Mouse (Mus musculus) midbrain, embryonic 15.5 days (tissue): ENCODE measurements around the gene Eef1akmt2. TPM values are rescaled to one million over a fixed set of nuclear protein-coding genes. Genes with fewer than 3 reads are reported as not detected.

Experiments used
- ATAC-seq: fragments of 200-750 bp; cut with Nextera tagmentation; replicated peaks from 2 replicates; pipeline ENCODE4 v1.8.0; 2017; ENCODE audit warnings: moderate TSS enrichment
- H3K27ac ChIP-seq: fragments of 300-500 bp; sonication (generic); 2 replicates; pipeline ENCODE4 v1.5.1; 2015; ENCODE audit warnings: mild to moderate bottlenecking, inconsistent platforms
- H3K27me3 ChIP-seq: fragments of 300-500 bp; sonication (generic); replicated peaks from 2 replicates; pipeline ENCODE4 v1.6.1; 2015; ENCODE audit warnings: inconsistent platforms
- H3K36me3 ChIP-seq: fragments of 300-500 bp; sonication (generic); replicated peaks from 2 replicates; pipeline ENCODE4 v1.6.1; 2015; ENCODE audit warnings: inconsistent platforms
- H3K4me1 ChIP-seq: fragments of 300-500 bp; sonication (generic); 2 replicates; pipeline ENCODE4 v1.6.1; 2015; ENCODE audit warnings: inconsistent platforms
- H3K4me2 ChIP-seq: fragments of 300-500 bp; sonication (generic); 2 replicates; pipeline ENCODE4 v1.6.1; 2015; ENCODE audit warnings: inconsistent platforms, mild to moderate bottlenecking, moderate library complexity
- H3K4me3 ChIP-seq: fragments of 300-500 bp; sonication (generic); 2 replicates; pipeline ENCODE4 v1.5.1; 2015; ENCODE audit warnings: mild to moderate bottlenecking, inconsistent platforms
- H3K9ac ChIP-seq: fragments of 300-500 bp; sonication (generic); 2 replicates; pipeline ENCODE4 v1.6.1; 2015; ENCODE audit warnings: mild to moderate bottlenecking, inconsistent platforms
- H3K9me3 ChIP-seq: fragments of 300-500 bp; sonication (generic); 2 replicates; pipeline ENCODE4 v1.6.1; 2016; ENCODE audit warnings: inconsistent platforms
- whole genome bisulfite sequencing: fragments of 180-500 bp; shearing (Covaris S2); methylation state at CpG from one replicate; pipeline ENCODE4 v1.1.7; 2015; ENCODE audit warnings: mixed read lengths; 5-methylcytosine and 5-hydroxymethylcytosine counted together
- polyA plus RNA-seq: library from polyadenylated mRNA; unstranded; fragments of >200 nt; fragmentation: Nextera tagmentation; extraction: Ambion mirVana; gene quantifications from 2 replicates; pipeline ENCODE4 v1.2.1, GENCODE M21; 2015

The Eef1akmt2 gene
- 83.9 and 88.1 TPM in 2 replicates for polyA plus RNA-seq

- H3K4me1 ChIP-seq, result peaks cover 10% of the 10 kb centered on the region
- H3K4me2 ChIP-seq, result peak within 1 kb of the TSS; percentile 50
- H3K27ac ChIP-seq, result peak within 1 kb of the TSS; percentile 98
- WGBS, result under 1% methylated on average over 37 of the region's 37 CpGs
- H3K4me3 ChIP-seq, result peak within 1 kb of the TSS; percentile 76
- H3K9me3 ChIP-seq, result no peaks in the 10 kb centered on the region
- no peaks in the 10 kb centered on the region for H3K27me3 ChIP-seq
- peak within 1 kb of the TSS; percentile 93 for H3K9ac ChIP-seq
- ATAC-seq, result peak; percentile 97
- H3K36me3 ChIP-seq, result peaks cover 19% of the 10 kb centered on the region; the same call in 1 of the 2 replicates
Measured at GRCm38 (mm10) chr7:132852173-132852844, at the start of gene Eef1akmt2. Gene Eef1akmt2 (minus strand): TSS chr7:132852673.

GRCm38 (mm10) chr7:132900826-132901531 is 48.5 kb upstream of the Eef1akmt2 start:
- Histone ChIP-seq H3K27ac (no peak overlapping the region), H3K4me1 (no peaks in the 10 kb centered on the region), H3K27me3 (no peaks in the 10 kb centered on the region), H3K36me3 (no peaks in the 10 kb centered on the region), H3K9me3 (no peaks in the 10 kb centered on the region), H3K4me2 (no peak overlapping the region), H3K4me3 (no peak overlapping the region), H3K9ac (no peak overlapping the region)
- no peak for ATAC-seq
- 59% methylated on average over 2 of the region's 2 CpGs for WGBS

GRCm38 (mm10) chr7:132898234-132898633 is 45.8 kb upstream of the Eef1akmt2 start:
- 93% methylated on average over 2 of the region's 2 CpGs for WGBS
- no peaks in the 10 kb centered on the region for H3K9me3 ChIP-seq
- H3K4me3 ChIP-seq, result no peak overlapping the region
- H3K4me1 ChIP-seq, result no peaks in the 10 kb centered on the region
- H3K4me2 ChIP-seq, result no peak overlapping the region
- H3K36me3 ChIP-seq, result no peaks in the 10 kb centered on the region
- H3K9ac ChIP-seq, result no peak overlapping the region
- ATAC-seq, result no peak
- H3K27me3 ChIP-seq, result no peaks in the 10 kb centered on the region
- no peak overlapping the region for H3K27ac ChIP-seq

- Histone ChIP-seq H3K4me3 (no peak overlapping the region), H3K36me3 (no peaks in the 10 kb centered on the region), H3K27me3 (no peaks in the 10 kb centered on the region), H3K9me3 (no peaks in the 10 kb centered on the region), H3K4me2 (no peak overlapping the region), H3K4me1 (no peaks in the 10 kb centered on the region), H3K27ac (no peak overlapping the region), H3K9ac (no peak overlapping the region)
- no peak for ATAC-seq
- WGBS, result 82% methylated on average over 10 of the region's 10 CpGs
Measured at GRCm38 (mm10) chr7:132897258-132897657, 44.8 kb upstream of the Eef1akmt2 start.

- Histone ChIP-seq H3K4me3 (no peak overlapping the region), H3K9me3 (no peaks in the 10 kb centered on the region)
- 89% methylated on average over 9 of the region's 9 CpGs for whole genome bisulfite sequencing
Measured at GRCm38 (mm10) chr7:132896206-132896815, 43.8 kb upstream of the Eef1akmt2 start.

GRCm38 (mm10) chr7:132894841-132895555 is 42.5 kb upstream of the Eef1akmt2 start:
- 79% methylated on average over 7 of the region's 7 CpGs for WGBS
- ATAC-seq, result no peak
- Histone ChIP-seq H3K36me3 (no peaks in the 10 kb centered on the region), H3K4me2 (no peak overlapping the region), H3K4me3 (no peak overlapping the region), H3K4me1 (no peaks in the 10 kb centered on the region), H3K27me3 (no peaks in the 10 kb centered on the region), H3K9ac (no peak overlapping the region), H3K9me3 (no peaks in the 10 kb centered on the region), H3K27ac (no peak overlapping the region)

More at GRCm38 (mm10) chr7:132896206-132896815, 43.8 kb upstream of the Eef1akmt2 start:
- Histone ChIP-seq H3K9ac (no peak overlapping the region), H3K27me3 (no peaks in the 10 kb centered on the region), H3K4me2 (no peak overlapping the region), H3K27ac (no peak overlapping the region), H3K36me3 (no peaks in the 10 kb centered on the region), H3K4me1 (no peaks in the 10 kb centered on the region)
- ATAC-seq, result no peak

GRCm38 (mm10) chr7:132893336-132893735 is 40.9 kb upstream of the Eef1akmt2 start:
- H3K4me2 ChIP-seq, result no peak overlapping the region
- no peak overlapping the region for H3K9ac ChIP-seq
- 74% methylated on average over 1 of the region's 1 CpGs for WGBS
- H3K4me1 ChIP-seq, result no peaks in the 10 kb centered on the region
- no peaks in the 10 kb centered on the region for H3K27me3 ChIP-seq
- no peak for ATAC-seq
- no peak overlapping the region for H3K4me3 ChIP-seq
- H3K36me3 ChIP-seq, result no peaks in the 10 kb centered on the region
- no peaks in the 10 kb centered on the region for H3K9me3 ChIP-seq
- H3K27ac ChIP-seq, result no peak overlapping the region

- H3K36me3 ChIP-seq, result no peaks in the 10 kb centered on the region
- 82% methylated on average over 7 of the region's 7 CpGs for WGBS
- H3K4me3 ChIP-seq, result no peak overlapping the region
- no peak overlapping the region for H3K27ac ChIP-seq
- no peak overlapping the region for H3K4me2 ChIP-seq
- no peaks in the 10 kb centered on the region for H3K9me3 ChIP-seq
- H3K4me1 ChIP-seq, result no peaks in the 10 kb centered on the region
- ATAC-seq, result no peak
- no peaks in the 10 kb centered on the region for H3K27me3 ChIP-seq
- H3K9ac ChIP-seq, result no peak overlapping the region
Measured at GRCm38 (mm10) chr7:132892806-132893205, 40.3 kb upstream of the Eef1akmt2 start.

- ATAC-seq, result no peak
- no peak overlapping the region for H3K4me2 ChIP-seq
- no peaks in the 10 kb centered on the region for H3K36me3 ChIP-seq
- H3K9me3 ChIP-seq, result no peaks in the 10 kb centered on the region
- 53% methylated on average over 4 of the region's 4 CpGs for WGBS
- no peaks in the 10 kb centered on the region for H3K27me3 ChIP-seq
- H3K27ac ChIP-seq, result no peak overlapping the region
- no peak overlapping the region for H3K4me3 ChIP-seq
- no peaks in the 10 kb centered on the region for H3K4me1 ChIP-seq
- no peak overlapping the region for H3K9ac ChIP-seq
Measured at GRCm38 (mm10) chr7:132892311-132892661, 39.8 kb upstream of the Eef1akmt2 start.

GRCm38 (mm10) chr7:132891561-132892310 is 39.3 kb upstream of the Eef1akmt2 start:
- no peak for ATAC-seq
- Histone ChIP-seq H3K4me2 (no peak overlapping the region), H3K36me3 (no peaks in the 10 kb centered on the region), H3K4me3 (no peak overlapping the region), H3K9me3 (no peaks in the 10 kb centered on the region), H3K9ac (no peak overlapping the region), H3K4me1 (no peaks in the 10 kb centered on the region), H3K27me3 (no peaks in the 10 kb centered on the region), H3K27ac (no peak overlapping the region)
- 83% methylated on average over 5 of the region's 5 CpGs for WGBS

- Histone ChIP-seq H3K4me2 (no peak overlapping the region), H3K4me1 (no peaks in the 10 kb centered on the region), H3K27me3 (no peaks in the 10 kb centered on the region), H3K9me3 (no peaks in the 10 kb centered on the region), H3K4me3 (no peak overlapping the region), H3K9ac (no peak overlapping the region), H3K27ac (no peak overlapping the region), H3K36me3 (no peaks in the 10 kb centered on the region)
- ATAC-seq, result no peak
- WGBS, result 88% methylated on average over 5 of the region's 5 CpGs
Measured at GRCm38 (mm10) chr7:132890201-132890600, 37.7 kb upstream of the Eef1akmt2 start.
